Mouse (Mus musculus) urinary bladder, adult 2 months (tissue): Measurements from ENCODE around the gene Celf5. TPM values are rescaled to one million over a fixed set of nuclear protein-coding genes. Genes with fewer than 3 reads are reported as not detected.

Experiments used
- DNase-seq: peaks from one replicate; pipeline ENCODE4 v3.0.0; 2022; ENCODE audit warnings: low spot score
- polyA plus RNA-seq: library from polyadenylated mRNA; depleted of rRNA; stranded (reverse); fragments of >200 nt; gene quantifications from 2 replicates; pipeline ENCODE4 v1.2.3, GENCODE M21; 2012; rRNA removed

Celf5 gene
- polyA plus RNA-seq, 1 experiment = 0.44 TPM

DNA sequence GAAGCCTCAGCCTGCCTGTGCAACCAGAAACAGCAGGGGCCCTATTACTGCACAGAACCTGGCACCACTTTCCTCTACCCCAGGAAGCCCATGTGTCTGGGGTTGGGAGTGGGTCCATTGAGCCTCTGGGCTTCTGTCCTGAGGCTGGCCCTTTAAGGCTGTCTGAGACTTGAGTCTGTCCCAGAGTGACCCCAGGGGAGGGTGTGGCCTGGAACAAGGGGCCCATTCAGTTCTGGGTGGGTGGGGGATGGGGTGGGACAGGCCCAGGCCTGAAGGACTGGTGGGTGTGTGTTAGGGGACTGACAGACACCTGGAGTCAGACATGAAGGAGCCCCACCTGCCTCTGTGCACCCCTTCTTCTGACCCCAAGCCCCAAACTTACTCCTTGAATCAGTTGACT is 67.8 kb downstream of the Celf5 start:
- DNase-seq = no peak

DNA sequence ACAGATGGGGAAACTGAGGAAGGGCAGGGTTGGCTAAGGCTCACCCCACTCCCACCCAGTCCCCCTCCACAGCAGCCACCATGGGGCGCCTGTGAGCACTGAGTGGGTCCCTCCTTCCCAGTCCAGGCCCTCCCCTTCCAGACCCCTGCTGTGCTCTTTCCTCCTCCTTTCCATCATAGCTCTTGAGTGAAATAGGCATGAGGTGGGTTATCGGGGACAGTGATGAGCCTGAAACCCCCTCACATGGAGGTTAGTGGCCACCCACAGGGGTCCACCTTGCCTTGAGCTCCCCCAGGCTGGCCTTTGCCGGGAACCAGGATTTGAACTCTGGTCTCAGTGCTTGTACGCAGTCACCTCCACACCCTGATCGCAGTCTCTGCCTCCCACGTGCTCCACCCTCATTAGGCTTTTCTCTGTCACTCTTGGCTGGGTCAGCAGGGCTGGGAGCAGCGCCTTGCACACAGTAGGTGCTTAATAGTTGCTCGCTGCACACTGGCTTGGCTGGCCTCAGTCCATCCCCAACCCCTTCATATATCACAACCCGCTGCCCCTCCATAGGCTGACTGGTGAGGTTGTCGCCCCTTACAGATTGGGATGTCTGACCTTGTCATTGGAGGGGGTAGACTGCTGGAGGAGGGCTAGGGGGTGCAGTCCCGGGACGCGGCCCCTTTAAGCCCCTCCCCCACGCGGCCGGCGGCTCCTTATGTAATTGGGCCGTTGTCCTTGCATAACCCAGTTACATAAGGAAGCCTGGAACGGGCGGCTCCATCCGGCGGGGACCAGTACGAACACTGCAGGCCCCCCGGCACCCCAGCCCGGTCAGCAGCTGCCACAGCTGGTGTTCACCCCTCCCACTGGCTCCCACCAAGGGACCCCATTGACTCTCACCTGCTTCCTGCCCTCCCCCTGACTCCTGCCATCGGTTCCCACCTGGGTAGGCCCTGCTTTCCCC is 68.9 kb downstream of the Celf5 start:
- DNase-seq = no peak

DNA sequence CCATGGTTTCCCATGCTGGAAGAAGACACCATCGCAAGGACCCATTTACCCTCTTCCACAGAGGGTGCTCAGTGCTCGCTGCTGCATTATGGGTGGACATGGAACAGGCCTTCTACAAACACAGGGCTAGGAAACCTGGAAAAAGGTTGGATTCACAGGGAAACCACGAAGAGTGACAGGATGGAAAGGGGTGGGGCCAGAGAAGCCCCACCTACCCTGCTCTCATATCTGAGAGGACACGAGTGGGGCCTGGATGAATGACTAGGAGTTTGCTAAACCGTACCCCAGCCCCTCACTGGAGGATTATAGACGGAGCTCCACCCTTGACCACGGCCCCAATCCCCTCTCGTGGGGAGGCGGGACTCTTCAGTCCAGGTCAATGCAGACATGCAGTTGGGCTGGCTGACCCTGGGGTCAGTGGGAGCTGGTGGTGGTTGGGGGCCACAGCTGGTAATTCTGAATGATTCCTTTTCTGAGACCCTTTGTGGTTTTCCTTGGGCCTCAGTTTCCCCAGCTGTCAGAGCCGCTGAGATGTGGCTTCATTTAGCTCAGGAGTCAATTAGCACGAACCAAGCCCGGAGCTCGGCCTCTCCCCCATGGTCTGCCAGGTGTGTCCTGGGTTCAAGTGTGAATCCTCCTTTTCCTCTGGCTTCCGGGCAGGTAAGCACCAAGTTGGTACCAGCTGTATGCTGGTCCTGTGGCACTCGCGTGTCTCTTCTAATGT is 69.8 kb downstream of the Celf5 start:
- no peak for DNase-seq

DNA sequence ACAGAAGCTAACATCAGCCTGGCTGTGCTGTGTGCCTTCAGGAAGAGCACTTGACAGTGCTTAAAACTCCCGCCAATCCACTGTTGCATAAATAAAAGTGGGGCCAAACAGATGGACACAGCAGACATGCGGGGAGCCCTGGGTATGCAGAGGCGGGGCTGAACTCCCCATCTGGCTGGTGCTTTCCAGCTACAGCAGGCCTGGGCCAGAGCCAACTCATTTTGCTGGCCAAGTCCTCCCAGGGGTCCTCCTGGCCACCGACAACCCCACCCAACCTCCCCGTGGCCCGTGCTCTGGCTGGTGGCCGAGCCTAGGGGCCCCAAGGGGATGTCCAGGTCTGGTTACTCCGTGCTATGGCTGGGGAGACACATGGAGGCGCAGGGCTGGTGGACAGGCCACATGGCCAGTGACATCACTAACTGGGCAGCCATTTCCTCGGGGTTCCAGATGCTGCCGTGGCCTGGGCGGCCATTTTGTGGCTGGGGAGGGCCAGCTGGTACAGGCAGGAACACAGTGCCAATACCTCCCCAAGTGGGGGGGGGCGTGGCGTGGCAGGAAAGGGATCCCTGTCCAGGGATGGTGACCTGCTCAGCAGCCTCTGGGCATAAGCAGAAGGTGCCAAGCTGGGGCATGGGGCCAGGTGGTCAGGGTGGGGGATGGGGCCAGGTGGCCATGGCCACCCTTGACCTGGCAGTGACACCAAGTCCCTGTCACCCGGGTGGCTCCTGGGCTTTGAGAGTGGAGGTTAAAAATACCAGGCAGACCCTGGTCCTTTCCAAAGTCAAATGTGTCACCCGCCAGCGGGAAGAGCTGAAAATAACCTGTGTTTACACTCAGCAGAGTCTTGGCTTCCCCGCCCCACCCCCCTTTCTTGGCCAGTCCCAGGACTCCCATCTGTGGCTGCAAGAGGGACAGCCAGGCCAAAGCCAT is 70.8 kb downstream of the Celf5 start:
- DNase-seq = peak; percentile 64

DNA sequence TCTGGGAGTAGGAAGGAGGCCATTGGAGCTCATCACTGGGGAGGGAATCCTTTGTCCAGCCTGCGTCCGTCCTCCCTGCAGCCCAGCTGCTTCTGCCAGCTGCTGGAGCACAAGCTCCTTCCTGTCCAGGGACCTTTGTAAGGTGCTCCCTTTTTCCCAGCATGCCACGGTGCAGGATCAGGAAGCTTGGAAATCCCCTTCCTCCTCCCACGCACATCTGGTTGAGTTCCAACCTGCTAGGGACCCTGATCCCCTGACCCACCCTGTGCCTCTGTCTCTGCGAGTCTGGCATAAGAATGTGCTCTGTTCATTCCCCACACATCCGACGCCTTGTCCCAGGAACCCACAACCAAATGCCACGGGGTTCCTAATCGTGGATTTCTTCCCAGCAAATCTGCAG is 71.5 kb downstream of the Celf5 start:
- no peak for DNase-seq

DNA sequence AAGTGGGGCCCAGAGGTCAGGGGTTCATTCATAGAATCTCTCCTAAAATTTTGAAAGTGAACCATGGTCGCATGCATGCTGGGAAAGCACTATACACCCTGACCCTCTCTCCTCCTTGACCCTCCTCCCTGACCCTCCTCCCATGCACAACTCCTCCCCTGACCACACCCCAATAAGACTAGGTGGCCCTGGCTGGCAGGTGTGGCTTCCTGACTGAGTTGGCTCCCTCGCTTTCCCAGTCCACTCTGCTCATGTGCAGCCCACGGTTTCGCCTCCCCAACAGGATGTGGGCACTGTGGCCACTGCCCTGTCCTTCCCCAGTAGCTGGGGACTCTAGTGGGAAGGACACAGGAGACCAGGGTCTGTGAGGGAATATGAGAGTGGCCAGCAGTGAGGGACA is 72.2 kb downstream of the Celf5 start:
- DNase-seq = no peak

DNA sequence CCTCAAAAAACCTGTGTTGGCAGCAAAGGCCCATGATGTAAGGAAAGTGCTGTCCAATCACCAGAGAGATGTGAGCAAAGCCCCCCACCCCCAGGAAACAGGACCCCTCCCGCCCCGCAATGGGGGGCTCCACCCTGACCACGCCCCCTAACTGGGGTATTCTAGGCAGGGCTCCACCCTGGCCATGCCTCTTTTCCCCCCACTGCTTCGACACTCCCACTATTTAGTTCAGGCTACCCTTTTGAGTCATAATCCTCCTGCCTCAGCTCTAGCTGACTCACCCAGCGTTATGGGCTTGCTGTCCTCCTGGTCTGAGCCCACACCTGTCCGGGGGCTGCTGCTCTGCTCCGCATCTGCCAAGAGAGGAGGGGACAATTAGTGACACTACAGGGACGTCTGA is 73.2 kb downstream of the Celf5 start:
- DNase-seq = no peak

Other genes starting within 250 kb of the Celf5 start
- gene Zfr2, start 249.6 kb downstream of the Celf5 start, polyA plus RNA-seq = 29.3 and 34.4 TPM in 2 replicates
- gene Matk, start 229.8 kb downstream of the Celf5 start, polyA plus RNA-seq = 2.2 and 2.6 TPM in 2 replicates
- 95.9 and 103 TPM in 2 replicates for gene Mrpl54, start 215.8 kb downstream of the Celf5 start, polyA plus RNA-seq
- gene Apba3, start 215.7 kb downstream of the Celf5 start, polyA plus RNA-seq = 45.9 and 48.3 TPM in 2 replicates
- gene Tjp3, start 191.1 kb downstream of the Celf5 start, polyA plus RNA-seq = 23.7 and 25.1 TPM in 2 replicates
- gene Pip5k1c, start 189.7 kb downstream of the Celf5 start, polyA plus RNA-seq = 38.6 and 48.9 TPM in 2 replicates
- 27.7 and 29.5 TPM in 2 replicates for gene Cactin, start 161.6 kb downstream of the Celf5 start, polyA plus RNA-seq
- 9.3 and 11.6 TPM in 2 replicates for gene Tbxa2r, start 154.0 kb downstream of the Celf5 start, polyA plus RNA-seq
- gene Gipc3, start 139.4 kb downstream of the Celf5 start, polyA plus RNA-seq = 3.2 and 6.5 TPM in 2 replicates
- gene Hmg20b, start 132.2 kb downstream of the Celf5 start, polyA plus RNA-seq = 82.9 and 91.7 TPM in 2 replicates
- 12.1 and 12.4 TPM in 2 replicates for gene Mfsd12, start 125.2 kb downstream of the Celf5 start, polyA plus RNA-seq
- gene 4930404N11Rik, start 116.9 kb downstream of the Celf5 start, polyA plus RNA-seq = 1.9 and 2.1 TPM in 2 replicates
- gene Fzr1, start 104.2 kb downstream of the Celf5 start, polyA plus RNA-seq = 34.1 and 34.4 TPM in 2 replicates
- 42.9 and 47.4 TPM in 2 replicates for gene Dohh, start 98.3 kb downstream of the Celf5 start, polyA plus RNA-seq
- gene Gm48551, start 98.2 kb downstream of the Celf5 start, polyA plus RNA-seq = 3.6 and 3.8 TPM in 2 replicates
- 2.7 and 3.6 TPM in 2 replicates for gene Gm48552, start 93.7 kb downstream of the Celf5 start, polyA plus RNA-seq
- gene Smim24, start 89.7 kb downstream of the Celf5 start, polyA plus RNA-seq = 5.0 and 6.9 TPM in 2 replicates
- 28.4 and 67.0 TPM in 2 replicates for gene Nfic, start 27.1 kb downstream of the Celf5 start, polyA plus RNA-seq
- gene Ncln, start 13.7 kb upstream of the Celf5 start, polyA plus RNA-seq = 79.9 and 89.6 TPM in 2 replicates
- gene S1pr4, start 17.4 kb upstream of the Celf5 start, polyA plus RNA-seq = 2.2 and 2.3 TPM in 2 replicates
- gene Gna15, start 41.5 kb upstream of the Celf5 start, polyA plus RNA-seq = 16.1 and 16.2 TPM in 2 replicates
- 84.0 and 88.5 TPM in 2 replicates for gene Gna11, start 62.5 kb upstream of the Celf5 start, polyA plus RNA-seq
- gene Aes, start 76.8 kb upstream of the Celf5 start, polyA plus RNA-seq = 385 and 562 TPM in 2 replicates
- 67.4 and 93.4 TPM in 2 replicates for gene Tle2, start 91.9 kb upstream of the Celf5 start, polyA plus RNA-seq
- 38.1 and 47.5 TPM in 2 replicates for gene Tle6, start 118.4 kb upstream of the Celf5 start, polyA plus RNA-seq
- 2.2 and 2.3 TPM in 2 replicates for gene BC025920, start 123.6 kb upstream of the Celf5 start, polyA plus RNA-seq
- 21.3 and 21.5 TPM in 2 replicates for gene Sirt6, start 145.1 kb upstream of the Celf5 start, polyA plus RNA-seq
- 31.0 and 37.3 TPM in 2 replicates for gene Ankrd24, start 145.8 kb upstream of the Celf5 start, polyA plus RNA-seq
- 3.0 and 3.1 TPM in 2 replicates for gene Gm10778, start 166.3 kb upstream of the Celf5 start, polyA plus RNA-seq
- 5.4 and 5.9 TPM in 2 replicates for gene Zfp433, start 222.1 kb upstream of the Celf5 start, polyA plus RNA-seq